Mouse (Mus musculus) liver, postnatal 0 days (tissue): Measurements from ENCODE around the gene Gh. TPM values are rescaled to one million over a fixed set of nuclear protein-coding genes. Genes with fewer than 3 reads are reported as not detected.

Experiments used
- ATAC-seq: fragments of 200-750 bp; cut with Nextera tagmentation; 2 replicates; pipeline ENCODE4 v1.8.0; 2017; ENCODE audit warnings: mild to moderate bottlenecking, moderate library complexity
- DNase-seq: peaks from one replicate; pipeline ENCODE4 v3.0.0-alpha.2; 2016
- H3K27ac ChIP-seq: fragments of 300-500 bp; sonication (generic); 2 replicates; pipeline ENCODE4 v1.5.1; 2014; ENCODE audit warnings: antibody characterized with exemption, moderate library complexity, mild to moderate bottlenecking, low read depth
- H3K27me3 ChIP-seq: fragments of 300-500 bp; sonication (generic); 2 replicates; pipeline ENCODE4 v1.6.1; 2014; ENCODE audit warnings: low read length, control low read depth, mixed read lengths; ENCODE audit not compliant: insufficient read depth
- H3K36me3 ChIP-seq: fragments of 300-500 bp; sonication (generic); replicated peaks from 2 replicates; pipeline ENCODE4 v1.6.1; 2014; ENCODE audit warnings: mild to moderate bottlenecking, control low read depth, low read length, moderate library complexity, mixed read lengths; ENCODE audit not compliant: insufficient read depth
- H3K4me1 ChIP-seq: fragments of 300-500 bp; sonication (generic); 2 replicates; pipeline ENCODE4 v1.6.1; 2014; ENCODE audit warnings: antibody characterized with exemption, mild to moderate bottlenecking, control low read depth; ENCODE audit not compliant: insufficient read depth
- H3K4me2 ChIP-seq: fragments of 300-500 bp; sonication (generic); 2 replicates; pipeline ENCODE4 v1.6.1; 2014; ENCODE audit warnings: low read depth, mild to moderate bottlenecking, low read length, moderate library complexity, mixed read lengths
- H3K4me3 ChIP-seq: fragments of 300-500 bp; sonication (generic); 2 replicates; pipeline ENCODE4 v1.5.1; 2014; ENCODE audit warnings: low read depth, low read length
- H3K9ac ChIP-seq: fragments of 300-500 bp; sonication (generic); replicated peaks from 2 replicates; pipeline ENCODE4 v1.6.1; 2014; ENCODE audit warnings: mild to moderate bottlenecking, moderate library complexity
- H3K9me3 ChIP-seq: fragments of 300-500 bp; sonication (generic); 2 replicates; pipeline ENCODE4 v1.6.1; 2016; ENCODE audit warnings: mild to moderate bottlenecking, control low read depth, low read length, mixed read lengths
- CTCF ChIP-seq: sonication (generic); IDR thresholded peaks from 2 replicates; pipeline ENCODE4 v1.5.1; 2016; ENCODE audit warnings: antibody characterized with exemption, low read depth
- EP300 ChIP-seq: IDR thresholded peaks from 2 replicates; pipeline ENCODE4 v1.6.1; 2016; ENCODE audit warnings: antibody characterized with exemption, low read depth, mild to moderate bottlenecking
- WGBS: fragments of 180-500 bp; shearing (Covaris S2); extraction: QIAGEN DNeasy Blood & Tissue Kit; methylation state at CpG from one replicate; pipeline ENCODE4 v1.1.7; 2014; ENCODE audit not compliant: insufficient replicate concordance; 5-methylcytosine and 5-hydroxymethylcytosine counted together
- polyA plus RNA-seq: library from polyadenylated mRNA; unstranded; fragments of >200 nt; fragmentation: Nextera tagmentation; extraction: Ambion mirVana; gene quantifications from 2 replicates; pipeline ENCODE4 v1.2.1, GENCODE M21; 2015

The Gh gene
- polyA plus RNA-seq, 1 experiment from 2014 or later = 0.21 TPM

DNA sequence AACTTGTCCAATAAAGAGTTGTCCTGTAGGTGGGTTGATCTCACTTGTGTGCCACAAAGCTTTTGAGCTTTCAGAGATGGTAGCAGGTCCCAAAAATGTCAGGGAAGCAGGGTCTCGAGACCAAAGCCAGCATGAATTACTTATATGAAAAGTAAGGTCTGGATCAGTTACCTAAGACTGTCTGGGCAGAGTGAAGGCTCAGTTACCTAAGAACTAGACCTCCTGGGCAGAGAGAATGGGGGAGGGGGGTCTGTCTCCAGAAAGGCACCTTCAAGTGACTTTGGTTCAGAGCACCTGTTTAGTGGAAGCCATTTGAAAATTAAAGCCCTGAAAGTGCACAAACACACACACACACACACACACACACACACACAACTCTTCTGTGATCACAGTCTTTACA lies 27.3 kb downstream of the Gh start:
- Histone ChIP-seq H3K4me2 (no peak overlapping the region), H3K4me1 (peaks cover 37% of the 10 kb centered on the region), H3K27ac (no peak overlapping the region)

DNA sequence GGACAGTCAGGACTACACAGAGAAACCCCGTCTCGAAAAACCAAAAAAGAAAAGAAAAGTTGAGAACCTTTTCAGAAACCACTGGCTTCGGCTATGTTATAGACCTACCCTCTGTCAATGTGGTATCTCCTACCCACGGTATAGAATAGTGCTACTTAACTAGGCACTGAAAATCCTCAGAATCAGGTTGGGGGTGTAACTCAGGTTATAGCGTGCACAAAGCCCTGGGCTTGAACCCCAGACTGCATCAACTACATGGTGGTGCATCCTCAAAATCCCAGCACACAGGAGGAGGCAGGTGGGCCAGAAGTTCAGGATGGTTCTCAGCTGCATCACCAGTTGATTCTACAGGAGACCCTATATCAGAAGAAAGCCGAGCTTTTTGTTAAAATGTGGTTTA lies 27.9 kb downstream of the Gh start:
- Histone ChIP-seq H3K4me3 (no peak overlapping the region), H3K9ac (no peak overlapping the region), H3K27me3 (no peaks in the 10 kb centered on the region), H3K4me2 (peak overlapping the region; percentile 79), H3K4me1 (peaks cover 42% of the 10 kb centered on the region), H3K9me3 (no peaks in the 10 kb centered on the region), H3K27ac (peak overlapping the region; percentile 85; the same call in 1 of the 2 replicates), H3K36me3 (no peaks in the 10 kb centered on the region)
- ATAC-seq (no peak), DNase-seq (no peak)
- TF ChIP-seq CTCF (no peak), EP300 (no peak)
- 86% methylated on average over 6 of the region's 6 CpGs for WGBS

More for the DNA sequence above, 27.3 kb downstream of the Gh start:
- TF ChIP-seq EP300 = no peak
- no peaks in the 10 kb centered on the region for H3K36me3 ChIP-seq
- no peak overlapping the region for H3K4me3 ChIP-seq
- ATAC-seq (no peak), DNase-seq (no peak)
- no peaks in the 10 kb centered on the region for H3K9me3 ChIP-seq
- H3K27me3 ChIP-seq = no peaks in the 10 kb centered on the region
- 76% methylated on average over 1 of the region's 1 CpGs for WGBS
- no peak overlapping the region for H3K9ac ChIP-seq

- H3K4me1 ChIP-seq = peaks cover 46% of the 10 kb centered on the region
These were observed 28.4 kb downstream of the Gh start for GRCm38 (mm10) chr11:106273311-106273684.

GRCm38 (mm10) chr11:106272644-106273310 lies 28.9 kb downstream of the Gh start, which contains the start of gene Smarcd2:
TSS of gene Smarcd2 (minus strand) at chr11:106272972.
- H3K9me3 ChIP-seq = no peaks in the 10 kb centered on the region
- peak; percentile 92 for ATAC-seq
- WGBS = under 1% methylated on average over 70 of the region's 72 CpGs
- DNase-seq = peak; percentile 100
- no peaks in the 10 kb centered on the region for H3K36me3 ChIP-seq
- peak within 1 kb of the TSS; percentile 97 for H3K27ac ChIP-seq
- peak; percentile 74 for TF ChIP-seq EP300
- no peak for TF ChIP-seq CTCF
- no peaks in the 10 kb centered on the region for H3K27me3 ChIP-seq
- H3K4me2 ChIP-seq = peak within 1 kb of the TSS; percentile 79
- peak within 1 kb of the TSS; percentile 95 for H3K4me3 ChIP-seq
- peaks cover 52% of the 10 kb centered on the region for H3K4me1 ChIP-seq
- peak within 1 kb of the TSS; percentile 97 for H3K9ac ChIP-seq

More at GRCm38 (mm10) chr11:106273311-106273684, 28.4 kb downstream of the Gh start:
- Histone ChIP-seq H3K4me2 (peak overlapping the region; percentile 79), H3K9ac (peak overlapping the region; percentile 46), H3K36me3 (no peaks in the 10 kb centered on the region), H3K27ac (peak overlapping the region; percentile 85), H3K9me3 (no peaks in the 10 kb centered on the region), H3K4me3 (peak overlapping the region; percentile 95), H3K27me3 (no peaks in the 10 kb centered on the region)
- ATAC-seq (peak; percentile 3; the same call in 1 of the 2 replicates), DNase-seq (no peak)
- 6% methylated on average over 16 of the region's 16 CpGs for WGBS
- TF ChIP-seq EP300 = no peak; the same call in 1 of the 2 replicates
- TF ChIP-seq CTCF = no peak

- peaks cover 56% of the 10 kb centered on the region for H3K4me1 ChIP-seq
- peak overlapping the region; percentile 97 for H3K9ac ChIP-seq
- H3K4me3 ChIP-seq = peak overlapping the region; percentile 95
- no peaks in the 10 kb centered on the region for H3K9me3 ChIP-seq
- peaks cover 4% of the 10 kb centered on the region for H3K36me3 ChIP-seq
- ATAC-seq (peak; percentile 38), DNase-seq (peak; percentile 69)
- no peaks in the 10 kb centered on the region for H3K27me3 ChIP-seq
- H3K4me2 ChIP-seq = peak overlapping the region; percentile 79
- H3K27ac ChIP-seq = peak overlapping the region; percentile 97
- TF ChIP-seq CTCF (no peak), EP300 (no peak)
- under 1% methylated on average over 37 of the region's 41 CpGs for WGBS
These were observed 29.6 kb downstream of the Gh start for GRCm38 (mm10) chr11:106271794-106272643.

- ATAC-seq = no peak
- 38% methylated on average over 5 of the region's 5 CpGs for WGBS
- peak overlapping the region; percentile 97 for H3K9ac ChIP-seq
- H3K27me3 ChIP-seq = no peaks in the 10 kb centered on the region
- peak overlapping the region; percentile 79 for H3K4me2 ChIP-seq
- no peak for TF ChIP-seq EP300
- TF ChIP-seq CTCF = 0 out of 2 replicates have a peak, but pooled peaks have one; percentile 23
- no peak for DNase-seq
- H3K9me3 ChIP-seq = no peaks in the 10 kb centered on the region
- peaks cover 55% of the 10 kb centered on the region for H3K4me1 ChIP-seq
- peaks cover 12% of the 10 kb centered on the region for H3K36me3 ChIP-seq
- H3K4me3 ChIP-seq = peak overlapping the region; percentile 95
- H3K27ac ChIP-seq = peak overlapping the region; percentile 97; the same call in 1 of the 2 replicates
These were observed 30.4 kb downstream of the Gh start for GRCm38 (mm10) chr11:106271131-106271793.
